Mouse (Mus musculus): ENCODE measurements around the gene Cnih1. TPM values are rescaled to one million over a fixed set of nuclear protein-coding genes. Genes with fewer than 3 reads are reported as not detected.
"Not testable (repeated sequence)": the region's sequence is repeated elsewhere in the genome, so short reads cannot be mapped to it uniquely, and the experiment has no call there.

Gene Cnih1
- polyA plus RNA-seq (2015; fragmentation: Nextera tagmentation; extraction: Ambion mirVana) = 165 and 170 TPM in 2 replicates

DNA sequence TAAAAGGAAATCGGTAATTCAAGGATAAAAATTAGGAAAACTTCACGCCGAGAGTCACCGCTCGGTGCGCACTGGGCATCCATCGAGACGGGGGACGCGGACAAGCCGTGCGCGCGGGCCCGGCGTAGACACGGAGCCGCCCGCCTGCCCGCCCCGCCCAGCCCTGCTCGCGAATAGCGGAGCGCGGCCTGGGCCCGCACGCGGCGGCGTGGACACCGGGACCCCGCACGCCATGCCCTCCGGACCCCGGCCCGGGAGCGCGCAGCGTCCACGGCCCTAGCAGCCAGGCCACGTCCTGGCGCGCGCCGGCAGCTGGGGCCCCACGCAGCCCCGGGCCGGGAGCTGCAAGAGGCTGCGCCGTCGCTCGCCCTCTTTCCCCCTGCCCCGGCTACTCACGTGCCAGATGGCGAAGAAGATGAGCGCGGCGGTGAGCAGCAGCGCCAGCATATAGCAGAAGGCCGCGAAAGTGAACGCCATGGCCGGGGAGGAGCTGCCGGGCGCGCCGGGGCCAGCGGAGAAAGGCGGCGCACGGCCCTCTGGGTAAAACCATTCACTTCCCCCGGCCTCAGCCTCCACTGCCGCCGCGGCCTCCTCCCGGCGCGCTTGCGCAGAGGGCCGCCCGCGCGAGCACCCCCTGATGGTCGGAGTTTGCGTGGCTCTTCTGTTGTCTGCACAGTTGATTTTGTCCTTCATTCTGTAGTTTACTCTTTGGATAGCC lies at the start of gene Cnih1:
Gene Cnih1, minus strand, starts transcription at position 625 of the 718 bp plus-strand sequence.
- Histone ChIP-seq H3K27me3 (replicated peaks) (no peaks in the 10 kb centered on the region), H3K4me2 (peak within 1 kb of the TSS; percentile 69), H3K27ac (peak within 1 kb of the TSS; percentile 99), H3K9ac (peak within 1 kb of the TSS; percentile 99), H3K9me3 (no peaks in the 10 kb centered on the region), H3K36me3 (replicated peaks) (no peaks in the 10 kb centered on the region), H3K4me3 (peak within 1 kb of the TSS; percentile 99), H3K4me1 (peaks cover 19% of the 10 kb centered on the region)
- under 1% methylated on average over 85 of the region's 86 CpGs for WGBS
- peak; percentile 98 for ATAC-seq (replicated peaks)

DNA sequence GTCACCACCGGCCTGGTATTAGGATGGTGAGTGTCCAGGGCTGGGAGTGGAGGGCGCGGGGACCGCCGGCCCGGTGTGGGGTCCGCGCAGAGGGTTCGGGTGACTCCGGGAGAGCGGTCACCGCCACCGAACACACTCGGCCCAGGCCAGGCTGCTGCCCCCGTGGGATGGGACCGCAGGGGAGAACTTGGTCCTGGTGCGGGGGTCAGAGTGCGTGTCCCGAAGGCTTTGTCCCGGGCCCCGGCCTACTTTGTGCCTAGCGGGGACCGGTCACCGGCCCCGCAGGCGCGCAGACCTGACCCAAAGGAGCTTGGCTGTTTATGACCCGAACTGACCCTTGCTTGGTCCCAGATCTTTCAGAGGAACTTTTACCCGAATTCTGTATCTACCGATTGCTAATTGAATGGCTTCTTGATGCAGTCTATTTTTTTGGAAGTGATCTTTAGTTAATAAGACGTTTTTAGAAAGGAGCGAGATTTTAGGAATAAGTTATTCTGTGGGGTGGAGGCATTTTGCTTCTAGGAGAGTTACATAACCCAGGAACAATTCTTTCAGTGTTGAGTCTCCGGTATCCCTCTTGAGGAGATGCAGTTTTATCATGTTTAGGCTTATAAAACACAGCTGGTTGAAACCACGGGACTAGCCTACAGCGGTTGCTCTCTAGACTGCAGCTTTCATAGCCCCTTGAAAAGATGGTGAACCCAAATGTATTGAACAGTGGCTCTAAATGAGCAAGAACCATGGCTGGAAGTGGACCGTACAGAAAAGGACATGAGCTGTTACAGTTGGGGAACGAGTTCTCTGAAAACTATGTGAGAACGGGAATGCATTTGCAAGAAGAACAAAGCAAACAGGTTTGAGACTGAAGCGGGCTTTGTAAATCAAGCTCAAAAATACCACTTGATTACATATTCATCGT lies 44.4 kb upstream of the Cnih1 start:
- peaks cover 17% of the 10 kb centered on the region for H3K4me1 ChIP-seq
- no peak overlapping the region for H3K27ac ChIP-seq
- peak overlapping the region; percentile 91 for H3K4me2 ChIP-seq
- no peaks in the 10 kb centered on the region for H3K36me3 ChIP-seq (replicated peaks)
- H3K27me3 ChIP-seq (replicated peaks) = 0 out of 2 replicates have a peak, but pooled peaks cover 3% of the 10 kb centered on the region
- no peaks in the 10 kb centered on the region for H3K9me3 ChIP-seq
- peak overlapping the region; percentile 56 for H3K9ac ChIP-seq
- 9% methylated on average over 40 of the region's 40 CpGs for WGBS
- no peak for ATAC-seq (replicated peaks)
- H3K4me3 ChIP-seq = peak overlapping the region; percentile 61

DNA sequence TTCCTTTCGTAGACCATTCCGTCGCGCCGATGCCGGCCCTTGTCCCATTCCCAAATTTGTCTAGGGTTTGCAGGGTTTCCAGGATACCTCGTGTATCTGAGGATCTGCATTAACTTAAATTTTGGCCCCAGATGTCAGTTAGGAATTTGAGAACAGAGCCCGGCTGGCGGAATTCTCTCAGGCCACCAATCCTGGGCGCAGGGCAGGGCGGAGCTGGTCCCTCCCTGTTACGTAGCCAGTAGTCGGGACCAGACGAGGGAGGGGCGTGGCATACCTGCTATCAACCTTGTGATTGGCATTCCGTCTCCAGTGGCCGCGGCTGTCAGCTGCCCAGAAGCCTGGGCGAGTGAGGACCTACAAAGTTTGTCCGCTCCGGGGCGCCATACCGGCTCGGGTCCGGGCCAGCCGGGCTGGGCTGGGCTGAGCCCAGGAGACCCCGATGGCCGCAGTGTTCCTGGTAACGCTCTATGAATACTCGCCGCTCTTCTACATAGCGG lies 43.7 kb upstream of the Cnih1 start, which contains the start of gene Cgrrf1:
Gene Cgrrf1, plus strand, starts transcription at position 289 of the 497 bp plus-strand sequence.
- Histone ChIP-seq H3K4me2 (peak within 1 kb of the TSS; percentile 91), H3K27me3 (replicated peaks) (0 out of 2 replicates have a peak, but pooled peaks cover 3% of the 10 kb centered on the region), H3K9me3 (no peaks in the 10 kb centered on the region), H3K36me3 (replicated peaks) (no peaks in the 10 kb centered on the region), H3K4me3 (peak within 1 kb of the TSS; percentile 61), H3K27ac (no peak within 1 kb of the TSS), H3K9ac (peak within 1 kb of the TSS; percentile 56), H3K4me1 (peaks cover 17% of the 10 kb centered on the region)
- ATAC-seq (replicated peaks) = peak; percentile 98
- WGBS = under 1% methylated on average over 32 of the region's 32 CpGs

DNA sequence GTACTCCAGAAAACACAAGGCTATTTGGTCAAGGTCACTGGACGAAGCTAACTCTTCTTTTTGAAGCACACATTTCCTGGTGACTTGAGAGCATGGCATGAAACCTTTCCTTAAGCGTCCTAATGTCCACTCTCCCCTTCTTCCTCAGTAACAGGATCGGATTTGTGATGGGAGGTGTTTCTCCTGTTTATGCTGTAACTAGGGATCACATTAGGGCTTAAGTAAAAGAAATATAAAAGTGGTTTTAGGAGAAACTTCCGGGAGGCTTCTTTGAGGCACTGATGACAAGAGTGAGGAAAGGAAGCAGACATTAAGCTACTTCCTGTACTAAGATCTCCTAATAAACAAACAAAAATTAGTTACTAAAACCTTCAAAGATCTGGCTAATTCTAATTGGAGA lies 43.1 kb upstream of the Cnih1 start:
- no peak overlapping the region for H3K27ac ChIP-seq
- WGBS = 7% methylated on average over 4 of the region's 4 CpGs
- H3K9ac ChIP-seq = peak overlapping the region; percentile 56; the same call in 1 of the 2 replicates
- no peaks in the 10 kb centered on the region for H3K9me3 ChIP-seq
- peaks cover 17% of the 10 kb centered on the region for H3K4me1 ChIP-seq
- peak overlapping the region; percentile 91 for H3K4me2 ChIP-seq
- ATAC-seq (replicated peaks) = no peak
- H3K36me3 ChIP-seq (replicated peaks) = no peaks in the 10 kb centered on the region
- H3K4me3 ChIP-seq = peak overlapping the region; percentile 61
- 0 out of 2 replicates have a peak, but pooled peaks cover 3% of the 10 kb centered on the region for H3K27me3 ChIP-seq (replicated peaks)

DNA sequence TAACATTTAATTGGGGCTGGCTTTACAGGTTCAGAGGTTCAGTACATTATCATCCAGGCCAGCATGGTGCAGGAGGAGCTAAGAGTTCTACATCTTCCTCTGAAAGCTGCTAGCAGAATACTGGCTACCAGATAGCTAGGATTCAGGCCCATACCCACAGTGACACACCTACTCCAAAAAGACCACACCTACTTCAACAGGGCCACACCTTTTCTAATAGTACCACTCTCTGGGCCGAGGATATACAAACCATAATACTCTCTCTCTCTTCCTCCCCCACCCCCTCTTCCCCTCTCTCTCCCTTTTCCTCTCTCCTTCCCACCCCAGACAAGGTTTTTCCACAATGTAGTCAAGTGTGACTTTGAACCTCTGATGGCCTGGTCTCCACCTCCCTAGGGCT lies 39.2 kb upstream of the Cnih1 start:
- ATAC-seq (replicated peaks) = no peak
- H3K4me3 ChIP-seq = no peak overlapping the region
- H3K36me3 ChIP-seq (replicated peaks) = no peaks in the 10 kb centered on the region
- no peak overlapping the region for H3K27ac ChIP-seq
- H3K9me3 ChIP-seq = no peaks in the 10 kb centered on the region
- peaks cover 9% of the 10 kb centered on the region for H3K4me1 ChIP-seq
- 0 out of 2 replicates have a peak, but pooled peaks cover 3% of the 10 kb centered on the region for H3K27me3 ChIP-seq (replicated peaks)
- no peak overlapping the region for H3K9ac ChIP-seq
- 53% methylated on average over 1 of the region's 1 CpGs for WGBS
- no peak overlapping the region for H3K4me2 ChIP-seq

DNA sequence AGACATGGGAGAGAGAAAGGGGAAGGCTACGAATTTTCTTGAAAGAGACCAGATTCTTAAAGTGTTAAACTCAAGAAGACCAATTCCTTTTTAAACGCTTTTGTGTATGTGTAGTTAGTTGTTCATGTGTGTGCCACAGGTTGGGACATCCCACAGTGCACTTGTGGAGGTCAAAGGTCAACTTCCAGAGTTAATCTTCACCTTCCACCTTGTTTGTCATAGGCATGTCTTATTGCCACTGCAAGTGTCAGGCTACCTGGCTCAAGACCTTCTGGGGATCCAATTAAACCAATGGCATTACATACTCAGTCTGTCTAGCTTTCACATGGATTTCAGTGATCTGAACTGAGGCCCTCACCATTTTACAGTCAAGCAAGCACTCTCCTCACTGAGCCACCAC lies 35.8 kb upstream of the Cnih1 start:
- Histone ChIP-seq H3K36me3 (replicated peaks) (no peaks in the 10 kb centered on the region), H3K4me3 (no peak overlapping the region), H3K9ac (no peak overlapping the region), H3K4me1 (peaks cover 23% of the 10 kb centered on the region), H3K27ac (no peak overlapping the region), H3K9me3 (no peaks in the 10 kb centered on the region), H3K27me3 (replicated peaks) (no peaks in the 10 kb centered on the region), H3K4me2 (no peak overlapping the region)
- ATAC-seq (replicated peaks) = no peak
- 78% methylated on average over 2 of the region's 2 CpGs for WGBS

DNA sequence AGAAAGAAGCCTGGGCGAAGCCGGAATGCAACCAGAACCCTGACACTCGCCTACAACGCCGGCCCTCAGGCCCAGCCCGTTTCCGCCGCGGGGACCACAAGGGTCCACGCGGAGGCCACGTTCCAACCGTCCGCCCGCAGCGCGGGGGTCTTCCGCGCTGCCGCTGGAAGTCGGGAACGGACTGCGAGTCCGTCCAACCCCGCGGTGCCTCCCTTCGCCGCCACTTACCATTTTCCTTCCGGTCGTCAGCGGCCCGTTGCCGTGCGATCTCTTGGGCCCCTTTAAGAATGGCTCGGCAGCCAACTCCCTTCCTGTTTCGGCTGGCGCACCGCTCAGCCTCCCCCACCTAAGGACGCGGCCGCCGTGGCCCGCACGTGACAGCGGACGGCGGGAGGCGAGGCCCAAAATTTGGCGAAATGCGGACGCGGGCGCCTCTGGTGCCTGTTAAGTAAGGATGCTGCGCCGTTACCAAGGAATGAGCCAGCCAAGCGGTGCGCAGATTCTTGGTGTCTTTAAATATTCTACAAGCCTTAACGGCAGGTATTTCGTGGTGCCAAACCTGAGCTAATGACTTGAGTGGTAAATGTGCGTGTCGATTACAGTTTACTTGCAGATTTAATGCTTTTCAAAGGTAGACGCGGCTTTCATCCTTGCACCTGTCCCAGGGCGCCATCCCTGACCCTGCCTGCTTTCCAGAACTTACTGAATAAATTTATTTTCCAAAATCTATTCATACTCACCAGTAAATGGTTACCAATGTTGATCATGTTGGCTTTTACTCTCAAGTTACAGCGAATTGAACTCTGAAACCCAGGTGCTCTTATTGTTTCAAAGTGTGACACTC lies 33.9 kb upstream of the Cnih1 start, which contains the start of gene Gmfb:
Gene Gmfb, minus strand, starts transcription at position 370 of the 844 bp plus-strand sequence.
- Histone ChIP-seq H3K27ac (peak within 1 kb of the TSS; percentile 83), H3K4me3 (peak within 1 kb of the TSS; percentile 90), H3K4me2 (peak within 1 kb of the TSS; percentile 80), H3K9me3 (no peaks in the 10 kb centered on the region), H3K9ac (peak within 1 kb of the TSS; percentile 83), H3K36me3 (replicated peaks) (no peaks in the 10 kb centered on the region), H3K4me1 (peaks cover 23% of the 10 kb centered on the region), H3K27me3 (replicated peaks) (no peaks in the 10 kb centered on the region)
- peak; percentile 99 for ATAC-seq (replicated peaks)
- under 1% methylated on average over 65 of the region's 65 CpGs for WGBS

DNA sequence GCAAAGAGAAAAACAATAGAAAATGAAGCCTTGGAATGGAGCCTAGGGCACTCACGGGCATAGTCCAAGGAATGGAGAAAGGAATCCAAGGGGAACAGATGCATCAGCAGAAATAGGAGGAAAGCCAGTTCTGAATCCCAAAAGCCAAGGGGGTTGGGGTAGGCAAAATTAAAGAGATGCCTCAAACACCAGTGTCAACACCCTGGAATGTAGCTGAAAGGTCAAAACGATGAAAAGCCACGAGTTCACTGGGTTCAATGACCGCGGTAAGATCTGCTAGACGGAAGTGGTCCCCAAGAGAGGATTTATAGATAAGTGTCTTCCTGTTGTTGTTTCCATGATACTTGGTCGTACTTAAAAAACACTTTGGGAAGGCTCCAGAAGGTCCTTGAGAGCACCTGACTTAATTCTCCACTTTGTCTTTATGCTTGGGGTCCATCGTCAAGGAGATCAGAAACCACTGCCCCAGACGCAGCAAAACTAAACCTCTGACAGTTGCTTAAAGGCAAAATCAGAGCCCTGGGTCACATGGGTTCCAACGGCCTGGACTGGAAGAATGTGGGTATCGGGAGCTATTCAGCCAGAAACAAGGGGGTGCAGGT lies 33.2 kb upstream of the Cnih1 start:
- Histone ChIP-seq H3K36me3 (replicated peaks) (no peaks in the 10 kb centered on the region), H3K9ac (peak overlapping the region; percentile 83), H3K4me1 (peaks cover 23% of the 10 kb centered on the region), H3K4me2 (peak overlapping the region; percentile 80), H3K27ac (peak overlapping the region; percentile 83), H3K4me3 (peak overlapping the region; percentile 90), H3K9me3 (no peaks in the 10 kb centered on the region), H3K27me3 (replicated peaks) (no peaks in the 10 kb centered on the region)
- WGBS = 1% methylated on average over 11 of the region's 11 CpGs
- peak; percentile 7 for ATAC-seq (replicated peaks)

DNA sequence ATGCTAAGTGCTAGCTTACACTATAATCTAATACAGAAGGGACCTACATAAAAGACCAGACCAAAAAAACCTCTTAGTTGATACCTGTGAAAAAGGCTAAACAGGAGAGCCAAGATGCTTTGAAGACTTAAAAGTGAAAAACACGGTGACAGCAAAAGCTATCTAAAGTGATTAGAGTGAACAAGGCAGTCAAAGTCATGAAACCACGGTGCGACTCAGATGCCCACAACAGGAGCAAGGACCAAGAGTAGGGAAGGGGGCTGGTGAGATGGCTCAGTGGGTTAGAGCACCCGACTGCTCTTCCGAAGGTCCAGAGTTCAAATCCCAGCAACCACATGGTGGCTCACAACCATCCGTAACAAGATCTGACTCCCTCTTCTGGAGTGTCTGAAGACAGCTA lies 31.8 kb upstream of the Cnih1 start:
- not testable (repeated sequence) for H3K9ac ChIP-seq; H3K9me3 ChIP-seq; H3K27ac ChIP-seq; H3K4me2 ChIP-seq; ATAC-seq (replicated peaks); H3K4me3 ChIP-seq; H3K27me3 ChIP-seq (replicated peaks); H3K36me3 ChIP-seq (replicated peaks)
- WGBS = 97% methylated on average over 6 of the region's 6 CpGs
- H3K4me1 ChIP-seq = peaks cover 23% of the 10 kb centered on the region

DNA sequence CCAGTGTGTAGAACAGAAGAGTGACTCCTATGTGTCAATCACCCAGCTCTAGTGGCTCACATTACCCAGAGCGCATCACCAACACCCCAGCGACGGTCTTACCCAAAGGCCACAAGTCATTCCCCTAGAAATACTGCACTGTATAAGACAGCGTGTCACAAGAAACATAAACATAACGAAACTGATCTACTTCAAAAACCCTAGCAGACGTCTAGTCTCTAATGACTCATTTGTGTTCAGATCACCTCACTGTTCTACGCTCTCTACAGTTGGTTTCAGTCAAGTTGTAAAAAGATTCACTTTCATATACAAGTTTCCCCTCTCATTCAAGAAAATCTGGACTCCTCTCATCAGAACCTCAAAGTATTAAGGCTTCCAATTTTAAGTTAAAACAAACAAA lies 30.5 kb upstream of the Cnih1 start:
- Histone ChIP-seq H3K4me1 (peaks cover 23% of the 10 kb centered on the region), H3K27ac (no peak overlapping the region), H3K27me3 (replicated peaks) (no peaks in the 10 kb centered on the region), H3K4me2 (no peak overlapping the region), H3K9ac (no peak overlapping the region), H3K9me3 (no peaks in the 10 kb centered on the region), H3K4me3 (no peak overlapping the region), H3K36me3 (replicated peaks) (peaks cover 3% of the 10 kb centered on the region; the same call in 1 of the 2 replicates)
- 94% methylated on average over 7 of the region's 7 CpGs for WGBS
- ATAC-seq (replicated peaks) = no peak
